Mouse (Mus musculus): ENCODE results near the gene Mlh3. TPM values are rescaled to one million over a fixed set of nuclear protein-coding genes. Genes with fewer than 3 reads are reported as not detected.

Mlh3 gene
- total RNA-seq, 2 experiments from 2014 or later, result 17.5 TPM

GRCm38 (mm10) chr12:85193923-85194622, 76.3 kb downstream of the Mlh3 start:
- DNase-seq (ENCODE audit: low spot score in 2 of 2), result no peak

DNA sequence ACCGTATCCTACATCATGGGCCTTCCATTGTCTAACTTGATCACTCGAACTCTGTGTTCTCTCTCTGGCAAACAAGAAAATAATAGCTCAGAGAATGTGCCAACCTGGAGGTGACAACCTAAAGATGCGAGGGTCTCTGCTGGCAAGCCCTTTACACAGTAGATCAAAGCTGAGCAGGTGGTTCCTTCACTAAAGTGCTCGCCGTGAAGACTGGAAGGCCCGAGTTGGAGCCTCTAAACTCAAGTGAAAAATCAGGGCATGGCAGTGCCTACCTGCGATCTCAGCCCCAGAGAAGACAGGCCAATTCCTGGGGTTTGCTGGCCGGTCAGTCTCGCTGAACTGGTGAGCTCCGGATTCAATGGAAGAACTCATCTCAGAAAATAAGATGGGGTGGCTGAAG, 77.3 kb downstream of the Mlh3 start:
- no peak for DNase-seq (ENCODE audit: low spot score in 2 of 2)

DNA sequence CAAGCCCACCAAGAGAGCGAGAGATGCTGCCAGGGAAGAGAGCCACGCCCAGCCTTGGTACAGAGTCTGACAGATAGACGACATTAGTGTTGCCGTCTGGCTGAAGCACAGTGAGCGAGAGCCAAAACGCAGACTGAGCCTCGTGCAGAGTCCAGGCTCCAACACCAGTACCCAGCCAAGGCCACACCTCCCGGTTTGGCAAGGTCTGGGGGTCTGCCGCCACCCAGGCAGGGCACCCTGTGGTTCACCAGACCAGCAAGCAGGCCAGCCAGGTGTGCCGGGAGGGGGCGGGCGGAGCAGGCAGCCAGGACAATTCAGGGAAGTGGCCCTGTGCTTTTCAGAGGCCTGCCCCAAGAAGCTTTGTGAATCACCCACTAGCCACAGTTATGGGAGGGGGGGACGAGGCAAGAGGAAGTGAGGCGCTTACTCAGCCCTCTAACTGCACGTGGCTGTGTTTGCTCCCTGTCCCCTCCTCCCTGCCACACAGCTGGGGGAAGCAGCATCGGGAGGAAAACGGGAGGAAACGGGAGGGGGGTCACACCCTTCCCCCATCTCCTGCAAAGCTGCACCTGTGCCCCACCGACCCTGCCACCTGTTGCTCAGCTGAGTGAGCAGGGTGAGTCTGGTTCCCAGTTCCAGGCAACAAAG, 77.8 kb downstream of the Mlh3 start:
- no peak for DNase-seq (ENCODE audit: low spot score in 2 of 2)

DNA sequence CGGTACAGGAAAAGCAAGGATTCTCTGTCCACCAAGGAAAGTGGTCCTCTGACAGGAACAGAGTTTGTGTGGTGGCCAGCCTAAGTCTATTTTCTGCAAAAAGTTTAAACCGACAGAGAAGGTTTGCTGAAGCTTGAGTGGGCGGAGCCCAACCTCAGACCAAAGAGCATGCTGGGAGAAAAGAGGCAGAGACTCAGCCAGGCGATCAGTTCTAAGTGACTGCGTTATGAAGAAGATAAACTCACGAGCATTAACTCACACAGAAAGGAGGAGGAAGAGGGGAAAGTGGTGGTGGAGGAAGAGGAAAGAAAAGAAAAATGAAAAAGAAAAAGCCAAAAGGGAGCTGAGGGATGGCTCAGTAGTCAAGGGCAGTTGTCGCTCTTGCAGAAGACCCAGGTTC, 80.1 kb downstream of the Mlh3 start:
- no peak for DNase-seq (ENCODE audit: low spot score in 2 of 2)

GRCm38 (mm10) chr12:85186361-85186760, 84.0 kb downstream of the Mlh3 start:
- no peak for DNase-seq (ENCODE audit: low spot score in 2 of 2)

DNA sequence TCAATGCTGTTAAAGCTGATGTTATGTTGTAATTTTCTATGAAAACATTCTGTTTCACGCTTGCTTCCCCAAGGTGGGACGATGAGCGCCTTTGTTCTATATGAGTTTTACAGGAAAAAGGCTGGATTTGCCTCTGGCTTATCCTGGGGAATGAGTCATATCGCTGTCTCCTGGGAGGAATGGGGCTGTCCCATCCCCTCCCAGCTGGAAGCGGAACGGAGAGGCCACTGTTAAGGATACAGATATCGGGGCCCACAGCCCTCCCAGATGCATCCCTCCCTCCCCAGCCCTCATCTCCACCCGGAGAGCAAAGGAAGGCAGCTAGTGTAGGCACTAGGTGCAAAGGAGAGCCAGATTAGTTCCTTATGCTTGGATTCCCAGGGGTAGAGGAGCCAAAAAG, 84.6 kb downstream of the Mlh3 start:
- no peak for DNase-seq (ENCODE audit: low spot score in 2 of 2)

Small RNAs within 50 kb of the gene (microRNA-seq; reads per million reads assigned to microRNA genes)
- 0.42 to 0.50 reads per million in 2 experiments for gene Mir6938

Other genes starting within 250 kb of the Mlh3 start
- gene Prox2, start 159.8 kb downstream of the Mlh3 start, total RNA-seq (2021), result 1 to 10 TPM in 1 of 2 experiments, under 1 TPM in 1; 1.00 to 2.3 TPM
- 100 to 1,000 TPM; 147 to 157 TPM for gene Dlst, start 159.8 kb downstream of the Mlh3 start, total RNA-seq (2021)
- 10 to 100 TPM; 31.4 to 32.8 TPM for gene Rps6kl1, start 119.3 kb downstream of the Mlh3 start, total RNA-seq (2021)
- gene Pgf, start 92.8 kb downstream of the Mlh3 start, total RNA-seq (2021), result 1 to 10 TPM; 2.5 to 3.0 TPM
- 10 to 100 TPM; 63.4 to 67.2 TPM for gene Eif2b2, start 51.1 kb downstream of the Mlh3 start, total RNA-seq (2021)
- 10 to 100 TPM; 33.2 to 36.4 TPM for gene Acyp1, start 17.8 kb upstream of the Mlh3 start, total RNA-seq (2021)
- gene Zc2hc1c, start 18.0 kb upstream of the Mlh3 start, total RNA-seq (2021), result 1 to 10 TPM; 2.3 to 2.8 TPM
- gene Nek9, start 68.8 kb upstream of the Mlh3 start, total RNA-seq (2021), result 10 to 100 TPM; 35.7 to 36.3 TPM
- gene Tmed10, start 104.2 kb upstream of the Mlh3 start, total RNA-seq (2021), result 100 to 1,000 TPM; 162 to 165 TPM
- 10 to 100 TPM; 65.4 to 77.2 TPM for gene Fos, start 203.3 kb upstream of the Mlh3 start, total RNA-seq (2021)

Data from left cerebral cortex, adult 18-20 months (tissue).